14 mouse cellular contexts compared by ENCODE assay signal in genomic region chr9:34752076-34752800, GRCm38 (mm10).
DNase-seq lines count a peak whose midpoint lies in the region; ATAC-seq and TF ChIP-seq lines count a peak whose summit lies in the region.
"Had no signal": no experiment of that assay in that cellular context is flagged by ENCODE, and none has a peak within 500 bp of the region (broad histone marks: within the 10 kb centered on the region; RNA-seq: fewer than 3 reads in every experiment).

No protein-coding gene starts in this region.

- H3K4me1 ChIP-seq in kidney, embryonic 14.5 days (ENCODE audit: control insufficient read depth, insufficient read depth, low read length): no peaks in the 10 kb centered on the region; the same call in 1 of the 2 replicates
- H3K4me1 ChIP-seq in lung, postnatal 0 days (ENCODE audit: insufficient read depth, low read depth, low read length): no peaks in the 10 kb centered on the region
- H3K4me1 ChIP-seq: embryonic facial prominence, embryonic 13.5 days had no signal

- peak; percentile 29; the same call in 1 of the 2 replicates for ATAC-seq in kidney, embryonic 14.5 days (ENCODE audit: low FRiP score, low TSS enrichment)
- no peak for ATAC-seq in lung, postnatal 0 days
- ATAC-seq: activated CD4-positive, CD25-positive, alpha-beta regulatory T cell, adult 4 months; CD4-positive, CD25-positive, alpha-beta regulatory T cell, adult 4 months had no signal

- TF ChIP-seq EP300 in lung, postnatal 0 days (IDR thresholded peaks at IDR 0.05): no peak

- no peak for TF ChIP-seq CTCF in lung, postnatal 0 days (IDR thresholded peaks at IDR 0.05)

- no peak overlapping the region for H3K27ac ChIP-seq in kidney, embryonic 14.5 days (ENCODE audit: low read depth, low read length)
- no peak overlapping the region for H3K27ac ChIP-seq in lung, postnatal 0 days (ENCODE audit: low read length)
- H3K27ac ChIP-seq: embryonic facial prominence, embryonic 13.5 days; heart, embryonic 10.5 days; neural tube, embryonic 15.5 days had no signal

- no peak for DNase-seq in kidney, postnatal 36 days
- DNase-seq in lung, postnatal 0 days (ENCODE audit: low spot score): peak; percentile 7
- DNase-seq in lung, adult 18-20 months: no peak
- peak; percentile 38 for DNase-seq in cerebellum, adult 11-12 months
- peak; percentile 86 to 92 for DNase-seq in cerebellum, postnatal 10 days
- DNase-seq in spleen, postnatal 14 days (ENCODE audit: low spot score in 2 of 2): no peak
- no peak for DNase-seq in spleen, postnatal 10 days (ENCODE audit: low spot score in 2 of 2)

- H3K4me2 ChIP-seq in kidney, embryonic 14.5 days (replicated peaks; ENCODE audit: low read depth, low read length): no peak overlapping the region
- no peak overlapping the region for H3K4me2 ChIP-seq in lung, postnatal 0 days (replicated peaks; ENCODE audit: low read depth, low read length)
- H3K4me2 ChIP-seq: embryonic facial prominence, embryonic 13.5 days; liver, embryonic 11.5 days; neural tube, embryonic 15.5 days had no signal

- H3K4me3 ChIP-seq in kidney, embryonic 14.5 days (ENCODE audit: low read length): no peak overlapping the region
- H3K4me3 ChIP-seq in lung, postnatal 0 days (ENCODE audit: low read depth, low read length): no peak overlapping the region
- H3K4me3 ChIP-seq: embryonic facial prominence, embryonic 13.5 days; heart, embryonic 10.5 days; neural tube, embryonic 15.5 days had no signal

- WGBS in kidney, embryonic 14.5 days: 83% methylated on average over 5 of the region's 5 CpGs
- WGBS in lung, postnatal 0 days: 65% methylated on average over 5 of the region's 5 CpGs

- H3K27me3 ChIP-seq in kidney, embryonic 14.5 days (ENCODE audit: control insufficient read depth, insufficient read depth, low read length): 0 out of 2 replicates have a peak, but pooled peaks cover 2% of the 10 kb centered on the region
- no peaks in the 10 kb centered on the region for H3K27me3 ChIP-seq in lung, postnatal 0 days (replicated peaks; ENCODE audit: insufficient read depth, low read length)
- H3K27me3 ChIP-seq: embryonic facial prominence, embryonic 13.5 days; neural tube, embryonic 15.5 days had no signal

- no peaks in the 10 kb centered on the region for H3K36me3 ChIP-seq in kidney, embryonic 14.5 days (ENCODE audit: control insufficient read depth, insufficient read depth, low read length)
- no peaks in the 10 kb centered on the region for H3K36me3 ChIP-seq in lung, postnatal 0 days (ENCODE audit: insufficient read depth, low read length)
- H3K36me3 ChIP-seq: embryonic facial prominence, embryonic 13.5 days; heart, embryonic 10.5 days; neural tube, embryonic 15.5 days had no signal

- no peaks in the 10 kb centered on the region for H3K9me3 ChIP-seq in kidney, embryonic 14.5 days (ENCODE audit: control insufficient read depth, low read length)
- H3K9me3 ChIP-seq in lung, postnatal 0 days (ENCODE audit: low read length): no peaks in the 10 kb centered on the region
- H3K9me3 ChIP-seq: embryonic facial prominence, embryonic 13.5 days; heart, embryonic 10.5 days; neural tube, embryonic 15.5 days had no signal

- H3K9ac ChIP-seq in kidney, embryonic 14.5 days (ENCODE audit: low read depth, low read length): no peak overlapping the region
- H3K9ac ChIP-seq in lung, postnatal 0 days (replicated peaks; ENCODE audit: low read depth): no peak overlapping the region
- H3K9ac ChIP-seq: embryonic facial prominence, embryonic 13.5 days; neural tube, embryonic 15.5 days had no signal

Comparison
In these comparisons a context has a peak if more than half of its experiments do, and no peak if none do; other contexts are left out.
1. DNase-seq: peak in lung, postnatal 0 days (single experiment), cerebellum, adult 11-12 months (single experiment) and cerebellum, postnatal 10 days (2 of 2); none in kidney, postnatal 36 days (0 of 2), lung, adult 18-20 months (0 of 2), spleen, postnatal 14 days (0 of 2) and spleen, postnatal 10 days (0 of 2).